Mouse (Mus musculus) forebrain, embryonic 12.5 days (tissue): ENCODE data around the gene Aagab. TPM values are rescaled to one million over a fixed set of nuclear protein-coding genes. Genes with fewer than 3 reads are reported as not detected.

ENCODE experiments used
- ATAC-seq: fragments of 200-750 bp; cut with Nextera tagmentation; 2 replicates; pipeline ENCODE4 v1.8.0; 2017; ENCODE audit warnings: moderate TSS enrichment; ENCODE audit not compliant: low FRiP score
- H3K27ac ChIP-seq: fragments of 300-500 bp; sonication (generic); 2 replicates; pipeline ENCODE4 v1.5.1; 2016; ENCODE audit warnings: mild to moderate bottlenecking
- H3K27me3 ChIP-seq: fragments of 300-500 bp; sonication (generic); 2 replicates; pipeline ENCODE4 v1.6.1; 2016; ENCODE audit warnings: mild to moderate bottlenecking
- H3K36me3 ChIP-seq: fragments of 300-500 bp; sonication (generic); replicated peaks from 2 replicates; pipeline ENCODE4 v1.6.1; 2016; ENCODE audit warnings: mild to moderate bottlenecking
- H3K4me1 ChIP-seq: fragments of 300-500 bp; sonication (generic); 2 replicates; pipeline ENCODE4 v1.6.1; 2016
- H3K4me2 ChIP-seq: fragments of 300-500 bp; sonication (generic); 2 replicates; pipeline ENCODE4 v1.6.1; 2016; ENCODE audit warnings: mild to moderate bottlenecking, moderate library complexity
- H3K4me3 ChIP-seq: fragments of 300-500 bp; sonication (generic); replicated peaks from 2 replicates; pipeline ENCODE4 v1.5.1; 2016; ENCODE audit warnings: mild to moderate bottlenecking
- H3K9ac ChIP-seq: fragments of 300-500 bp; sonication (generic); 2 replicates; pipeline ENCODE4 v1.6.1; 2016; ENCODE audit warnings: mild to moderate bottlenecking
- H3K9me3 ChIP-seq: fragments of 300-500 bp; sonication (generic); 2 replicates; pipeline ENCODE4 v1.6.1; 2016
- WGBS: fragments of 180-500 bp; shearing (Covaris S2); methylation state at CpG from one replicate; pipeline ENCODE4 v1.1.7; 2016; 5-methylcytosine and 5-hydroxymethylcytosine counted together
- polyA plus RNA-seq: library from polyadenylated mRNA; unstranded; fragments of >200 nt; fragmentation: Nextera tagmentation; extraction: Ambion mirVana; gene quantifications from 2 replicates; pipeline ENCODE4 v1.2.1, GENCODE M21; 2016

Gene Aagab
- polyA plus RNA-seq, 1 experiment from 2014 or later, result 50.4 TPM

GRCm38 (mm10) chr9:63632045-63632444, 29.6 kb downstream of the Aagab start:
- no peak overlapping the region for H3K9ac ChIP-seq
- WGBS, result 73% methylated on average over 4 of the region's 4 CpGs
- H3K27ac ChIP-seq, result no peak overlapping the region
- peaks cover 27% of the 10 kb centered on the region for H3K36me3 ChIP-seq
- peaks cover 18% of the 10 kb centered on the region for H3K4me1 ChIP-seq
- H3K4me3 ChIP-seq, result no peak overlapping the region
- no peaks in the 10 kb centered on the region for H3K9me3 ChIP-seq
- H3K4me2 ChIP-seq, result no peak overlapping the region
- no peaks in the 10 kb centered on the region for H3K27me3 ChIP-seq
- ATAC-seq, result no peak

GRCm38 (mm10) chr9:63632924-63633323, 30.5 kb downstream of the Aagab start:
- H3K9me3 ChIP-seq, result no peaks in the 10 kb centered on the region
- H3K27ac ChIP-seq, result no peak overlapping the region; the same call in 1 of the 2 replicates
- H3K4me3 ChIP-seq, result no peak overlapping the region
- peaks cover 18% of the 10 kb centered on the region for H3K4me1 ChIP-seq
- no peak overlapping the region for H3K4me2 ChIP-seq
- H3K9ac ChIP-seq, result peak overlapping the region; percentile 12; the same call in 1 of the 2 replicates
- ATAC-seq, result no peak
- H3K36me3 ChIP-seq, result peaks cover 25% of the 10 kb centered on the region
- WGBS, result 24% methylated on average over 11 of the region's 11 CpGs
- H3K27me3 ChIP-seq, result no peaks in the 10 kb centered on the region

GRCm38 (mm10) chr9:63633334-63633733, 30.9 kb downstream of the Aagab start:
- WGBS, result 51% methylated on average over 7 of the region's 7 CpGs
- ATAC-seq, result no peak
- Histone ChIP-seq H3K27ac (no peak overlapping the region), H3K9ac (no peak overlapping the region), H3K9me3 (no peaks in the 10 kb centered on the region), H3K27me3 (no peaks in the 10 kb centered on the region), H3K36me3 (peaks cover 23% of the 10 kb centered on the region), H3K4me1 (peaks cover 18% of the 10 kb centered on the region), H3K4me2 (no peak overlapping the region), H3K4me3 (no peak overlapping the region)

GRCm38 (mm10) chr9:63636113-63636512, 33.7 kb downstream of the Aagab start:
- H3K4me1 ChIP-seq, result peaks cover 18% of the 10 kb centered on the region
- H3K36me3 ChIP-seq, result peaks cover 25% of the 10 kb centered on the region
- no peak overlapping the region for H3K27ac ChIP-seq
- no peak overlapping the region for H3K4me3 ChIP-seq
- H3K9me3 ChIP-seq, result no peaks in the 10 kb centered on the region
- no peak overlapping the region for H3K9ac ChIP-seq
- no peak overlapping the region for H3K4me2 ChIP-seq
- H3K27me3 ChIP-seq, result no peaks in the 10 kb centered on the region
- ATAC-seq, result no peak
- 70% methylated on average over 7 of the region's 7 CpGs for WGBS

GRCm38 (mm10) chr9:63641983-63642646, 39.7 kb downstream of the Aagab start:
- Histone ChIP-seq H3K27me3 (no peaks in the 10 kb centered on the region), H3K4me2 (no peak overlapping the region), H3K27ac (no peak overlapping the region), H3K36me3 (peaks cover 43% of the 10 kb centered on the region), H3K4me1 (no peaks in the 10 kb centered on the region), H3K9me3 (no peaks in the 10 kb centered on the region), H3K4me3 (no peak overlapping the region), H3K9ac (no peak overlapping the region)
- ATAC-seq, result no peak
- 95% methylated on average over 4 of the region's 4 CpGs for WGBS

GRCm38 (mm10) chr9:63644011-63644410, 41.6 kb downstream of the Aagab start:
- WGBS, result 91% methylated on average over 6 of the region's 6 CpGs
- no peak overlapping the region for H3K9ac ChIP-seq
- H3K36me3 ChIP-seq, result peaks cover 53% of the 10 kb centered on the region
- H3K4me2 ChIP-seq, result no peak overlapping the region
- no peaks in the 10 kb centered on the region for H3K27me3 ChIP-seq
- no peaks in the 10 kb centered on the region for H3K9me3 ChIP-seq
- no peaks in the 10 kb centered on the region for H3K4me1 ChIP-seq
- H3K4me3 ChIP-seq, result no peak overlapping the region
- H3K27ac ChIP-seq, result no peak overlapping the region
- no peak for ATAC-seq

GRCm38 (mm10) chr9:63645084-63645483, 42.6 kb downstream of the Aagab start:
- ATAC-seq, result no peak
- H3K9me3 ChIP-seq, result no peaks in the 10 kb centered on the region
- no peak overlapping the region for H3K27ac ChIP-seq
- H3K4me3 ChIP-seq, result no peak overlapping the region
- no peak overlapping the region for H3K4me2 ChIP-seq
- no peaks in the 10 kb centered on the region for H3K27me3 ChIP-seq
- 88% methylated on average over 8 of the region's 8 CpGs for WGBS
- H3K9ac ChIP-seq, result no peak overlapping the region
- H3K4me1 ChIP-seq, result no peaks in the 10 kb centered on the region
- peaks cover 60% of the 10 kb centered on the region for H3K36me3 ChIP-seq

- H3K4me2 ChIP-seq, result no peak overlapping the region
- no peaks in the 10 kb centered on the region for H3K27me3 ChIP-seq
- no peaks in the 10 kb centered on the region for H3K9me3 ChIP-seq
- no peak for ATAC-seq
- peaks cover 69% of the 10 kb centered on the region for H3K36me3 ChIP-seq
- no peak overlapping the region; the same call in 1 of the 2 replicates for H3K9ac ChIP-seq
- peaks cover 2% of the 10 kb centered on the region; the same call in 1 of the 2 replicates for H3K4me1 ChIP-seq
- WGBS, result 82% methylated on average over 9 of the region's 9 CpGs
- H3K4me3 ChIP-seq, result no peak overlapping the region
- peak overlapping the region; percentile 13; the same call in 1 of the 2 replicates for H3K27ac ChIP-seq
These were observed 45.4 kb downstream of the Aagab start for GRCm38 (mm10) chr9:63647581-63648519.

- H3K36me3 ChIP-seq, result peaks cover 73% of the 10 kb centered on the region
These were observed 46.1 kb downstream of the Aagab start for GRCm38 (mm10) chr9:63648520-63648918.

GRCm38 (mm10) chr9:63649841-63650545, 47.5 kb downstream of the Aagab start:
- Histone ChIP-seq H3K9me3 (no peaks in the 10 kb centered on the region), H3K27ac (no peak overlapping the region), H3K4me1 (peaks cover 23% of the 10 kb centered on the region), H3K4me2 (no peak overlapping the region), H3K9ac (no peak overlapping the region), H3K4me3 (no peak overlapping the region), H3K27me3 (no peaks in the 10 kb centered on the region), H3K36me3 (peaks cover 75% of the 10 kb centered on the region)
- no peak for ATAC-seq
- 89% methylated on average over 8 of the region's 8 CpGs for WGBS

More at GRCm38 (mm10) chr9:63648520-63648918, 46.1 kb downstream of the Aagab start:
- Histone ChIP-seq H3K9me3 (no peaks in the 10 kb centered on the region), H3K27ac (no peak overlapping the region), H3K4me2 (no peak overlapping the region), H3K27me3 (no peaks in the 10 kb centered on the region), H3K4me1 (peaks cover 9% of the 10 kb centered on the region), H3K4me3 (no peak overlapping the region), H3K9ac (no peak overlapping the region)
- WGBS, result 86% methylated on average over 9 of the region's 9 CpGs
- no peak for ATAC-seq

- Histone ChIP-seq H3K36me3 (peaks cover 77% of the 10 kb centered on the region), H3K4me2 (no peak overlapping the region), H3K9me3 (no peaks in the 10 kb centered on the region), H3K9ac (no peak overlapping the region), H3K27me3 (no peaks in the 10 kb centered on the region), H3K4me3 (no peak overlapping the region), H3K4me1 (peaks cover 28% of the 10 kb centered on the region), H3K27ac (peak overlapping the region; percentile 59; the same call in 1 of the 2 replicates)
- no peak for ATAC-seq
- 89% methylated on average over 14 of the region's 14 CpGs for WGBS
These were observed 48.4 kb downstream of the Aagab start for GRCm38 (mm10) chr9:63650905-63651304.

- no peaks in the 10 kb centered on the region for H3K27me3 ChIP-seq
- peaks cover 70% of the 10 kb centered on the region for H3K36me3 ChIP-seq
- no peak overlapping the region for H3K9ac ChIP-seq
- no peak overlapping the region for H3K4me3 ChIP-seq
- ATAC-seq, result no peak
- H3K27ac ChIP-seq, result no peak overlapping the region
- peaks cover 28% of the 10 kb centered on the region for H3K4me1 ChIP-seq
- WGBS, result 88% methylated on average over 11 of the region's 11 CpGs
- no peaks in the 10 kb centered on the region for H3K9me3 ChIP-seq
- H3K4me2 ChIP-seq, result no peak overlapping the region
These were observed 49.1 kb downstream of the Aagab start for GRCm38 (mm10) chr9:63651594-63651993.
